8 mouse cellular contexts compared by ENCODE assay signal in the genomic region with DNA sequence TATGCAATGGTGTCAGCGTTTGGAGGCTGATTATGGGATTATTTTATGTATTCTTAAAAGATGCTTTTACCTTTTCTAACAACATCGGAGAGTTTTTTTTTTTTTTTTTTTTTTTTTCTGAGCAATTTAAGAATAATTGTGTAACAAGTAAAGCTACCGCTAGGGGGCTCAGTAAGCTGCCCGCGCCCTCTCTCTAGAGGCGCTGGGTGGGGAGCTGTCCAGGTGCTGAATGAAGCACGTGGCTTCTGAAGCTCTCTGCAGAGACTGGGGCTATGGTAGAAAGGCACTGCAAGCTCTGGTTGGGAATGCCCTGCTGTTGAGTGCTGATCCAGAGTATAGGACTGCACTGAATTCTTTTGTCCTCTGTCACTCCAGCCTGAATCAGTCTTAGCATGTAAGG. TPM values are rescaled to one million over a fixed set of nuclear protein-coding genes. Genes with fewer than 3 reads are reported as not detected.
DNase-seq lines count a peak whose midpoint lies in the region; ATAC-seq and TF ChIP-seq lines count a peak whose summit lies in the region.

No protein-coding gene starts in this region.

- no peak overlapping the region for H3K9ac ChIP-seq in heart, adult 2 months (ENCODE audit: low read depth, low read length)
- H3K9ac ChIP-seq in kidney, postnatal 0 days (ENCODE audit: low read depth, low read length): no peak overlapping the region

- no peak overlapping the region for H3K4me2 ChIP-seq in kidney, postnatal 0 days (ENCODE audit: low read length)

- no peaks in the 10 kb centered on the region for H3K36me3 ChIP-seq in C2C12 (ENCODE audit: control insufficient read depth, insufficient read depth)
- H3K36me3 ChIP-seq in heart, adult 2 months (ENCODE audit: control insufficient read depth, insufficient read depth, low read length): no peaks in the 10 kb centered on the region
- no peaks in the 10 kb centered on the region for H3K36me3 ChIP-seq in kidney, postnatal 0 days (ENCODE audit: insufficient read depth, low read length)

- intact Hi-C loops in heart, adult 2 months (cut with DNase I): loop anchor here (1.0 kb wide), 1 partner anchor 145 kb away; no protein-coding TSS in a partner anchor

- no peak for TF ChIP-seq CTCF in C2C12 (IDR thresholded peaks at IDR 0.05; ENCODE audit: control insufficient read depth, insufficient read depth, insufficient read length)
- peak; percentile 73 for TF ChIP-seq CTCF in heart, adult 2 months (IDR thresholded peaks at IDR 0.05)
- peak; percentile 81 for TF ChIP-seq CTCF in kidney, postnatal 0 days (IDR thresholded peaks at IDR 0.05; ENCODE audit: low read depth)
- TF ChIP-seq CTCF in lung, adult 2 months (IDR thresholded peaks at IDR 0.05; ENCODE audit: insufficient read depth, low read length): peak; percentile 47

- 3% methylated on average over 7 of the region's 7 CpGs for WGBS in heart, adult 2 months
- 3% methylated on average over 7 of the region's 7 CpGs for WGBS in kidney, postnatal 0 days
- WGBS in lung, adult 2 months: 2% methylated on average over 7 of the region's 7 CpGs

- H3K4me3 ChIP-seq in C2C12 (ENCODE audit: insufficient read depth, poor library complexity, severe bottlenecking): no peak overlapping the region
- H3K4me3 ChIP-seq in heart, adult 2 months: no peak overlapping the region
- no peak overlapping the region for H3K4me3 ChIP-seq in kidney, postnatal 0 days (replicated peaks; ENCODE audit: low read depth, low read length)
- no peak overlapping the region for H3K4me3 ChIP-seq in lung, adult 2 months (replicated peaks; ENCODE audit: extremely low read depth, low read depth, low read length)

- H3K79me3 ChIP-seq in C2C12 (ENCODE audit: low read depth): no peaks in the 10 kb centered on the region

- H3K79me2 ChIP-seq in C2C12 (ENCODE audit: control insufficient read depth, insufficient read depth): no peaks in the 10 kb centered on the region
- no peaks in the 10 kb centered on the region for H3K79me2 ChIP-seq in heart, adult 2 months (replicated peaks; ENCODE audit: control insufficient read depth, insufficient read depth, low read length)

- peak; percentile 75 for ATAC-seq in activated CD4-positive, CD25-positive, alpha-beta regulatory T cell, adult 4 months
- ATAC-seq in common myeloid progenitor, adult 5-6 weeks (replicated peaks; ENCODE audit: low read depth, poor library complexity, severe bottlenecking): peak; percentile 99
- no peak; the same call in 1 of the 2 replicates for ATAC-seq in kidney, postnatal 0 days (replicated peaks; ENCODE audit: low FRiP score, low read depth)

- H3K27me3 ChIP-seq in C2C12 (ENCODE audit: control insufficient read depth, insufficient read depth, insufficient read length): no peaks in the 10 kb centered on the region
- H3K27me3 ChIP-seq in heart, adult 2 months (ENCODE audit: control insufficient read depth, insufficient read depth, low read length): no peaks in the 10 kb centered on the region
- H3K27me3 ChIP-seq in kidney, postnatal 0 days (ENCODE audit: insufficient read depth, low read length): no peaks in the 10 kb centered on the region

- no peaks in the 10 kb centered on the region for H3K9me3 ChIP-seq in kidney, postnatal 0 days (replicated peaks; ENCODE audit: low read length)

- H3K4me1 ChIP-seq in heart, adult 2 months (ENCODE audit: control insufficient read depth, insufficient read depth, low read length): no peaks in the 10 kb centered on the region
- H3K4me1 ChIP-seq in kidney, postnatal 0 days (replicated peaks; ENCODE audit: insufficient read depth, low read length): no peaks in the 10 kb centered on the region
- H3K4me1 ChIP-seq in lung, adult 2 months (ENCODE audit: control insufficient read depth, insufficient read depth, low read length): no peaks in the 10 kb centered on the region

- H3ac ChIP-seq in C2C12 (ENCODE audit: control insufficient read depth, insufficient read length, low read depth): no peak overlapping the region

- no peak for TF ChIP-seq POLR2A in heart, adult 2 months (IDR thresholded peaks at IDR 0.05; ENCODE audit: insufficient read depth, low read depth, low read length)
- TF ChIP-seq POLR2A in lung, adult 2 months (IDR thresholded peaks at IDR 0.05; ENCODE audit: borderline replicate concordance, extremely low read depth, low read depth, low read length): no peak

- TF ChIP-seq EP300 in heart, adult 2 months (IDR thresholded peaks at IDR 0.05; ENCODE audit: insufficient read depth, low read depth, low read length): no peak

- H3K27ac ChIP-seq in heart, adult 2 months: no peak overlapping the region
- H3K27ac ChIP-seq in kidney, postnatal 0 days: no peak overlapping the region

- DNase-seq in heart, adult 2 months: peak; percentile 58 to 71
- DNase-seq in kidney, postnatal 0 days (ENCODE audit: low spot score): peak; percentile 96
- peak; percentile 66 for DNase-seq in lung, adult 2 months
- DNase-seq in retina, postnatal 7 days (ENCODE audit: low read depth, low spot score): peak; percentile 47
- DNase-seq in urinary bladder, adult 2 months (ENCODE audit: low spot score): peak; percentile 46

TF ChIP-seq in C2C12, 6 proteins besides CTCF, POLR2A, EP300 and RAD21:
- TF ChIP-seq MYOD1 (IDR thresholded peaks at IDR 0.05; ENCODE audit: control insufficient read depth, insufficient read length, low read depth) (no peak), USF1 (IDR thresholded peaks at IDR 0.05; ENCODE audit: low read depth) (peak; percentile 69), CEBPB (IDR thresholded peaks at IDR 0.05; ENCODE audit: low read depth) (no peak), FOSL1 (IDR thresholded peaks at IDR 0.05; ENCODE audit: insufficient read depth, low read length, poor library complexity, severe bottlenecking) (no peak), MAX (IDR thresholded peaks at IDR 0.05) (peak; percentile 97), MYOG (IDR thresholded peaks at IDR 0.05; ENCODE audit: control insufficient read depth, extremely low read depth, insufficient read length) (no peak)

RNA-seq across cellular contexts. Expression of a gene that starts 26.0 kb away (rescaled TPM):
- polyA plus RNA-seq in C2C12 (2012; fragmentation: generic; extraction: Trizol): 0.90 TPM
- under 1 TPM in 1 of 2 experiments, not detected in 1; 0.56 TPM for polyA plus RNA-seq in activated CD4-positive, CD25-positive, alpha-beta regulatory T cell, adult 4 months (2017; shearing (Covaris generic))
- not detected in 2 replicates for total RNA-seq in common myeloid progenitor, adult 5-6 weeks (2017)
- total RNA-seq in heart, adult 2 months (2021): under 1 TPM; 0.64 to 0.68 TPM
- polyA plus RNA-seq in heart, adult 2 months (2012; rRNA removed): 0.49 and 0.50 TPM in 2 replicates
- 5.4 and 6.8 TPM in 2 replicates for polyA plus RNA-seq in kidney, postnatal 0 days (2015; fragmentation: Nextera tagmentation; extraction: Ambion mirVana)
- 1.00 and 1.3 TPM in 2 replicates for polyA plus RNA-seq in lung, adult 2 months (2012; rRNA removed)
- polyA plus RNA-seq in urinary bladder, adult 2 months (2012; rRNA removed): 0.80 and 1.0 TPM in 2 replicates

Comparison
In these comparisons a context has a peak if more than half of its experiments do, and no peak if none do; other contexts are left out.
1. DNase-seq: peak in every context shown above with its lines; median percentile 96 in kidney, postnatal 0 days; 66 in lung, adult 2 months; 64 in heart, adult 2 months; 47 in retina, postnatal 7 days; 46 in urinary bladder, adult 2 months.